Comparison of ENCODE assay signal across 23 mouse cellular contexts in the genomic region with DNA sequence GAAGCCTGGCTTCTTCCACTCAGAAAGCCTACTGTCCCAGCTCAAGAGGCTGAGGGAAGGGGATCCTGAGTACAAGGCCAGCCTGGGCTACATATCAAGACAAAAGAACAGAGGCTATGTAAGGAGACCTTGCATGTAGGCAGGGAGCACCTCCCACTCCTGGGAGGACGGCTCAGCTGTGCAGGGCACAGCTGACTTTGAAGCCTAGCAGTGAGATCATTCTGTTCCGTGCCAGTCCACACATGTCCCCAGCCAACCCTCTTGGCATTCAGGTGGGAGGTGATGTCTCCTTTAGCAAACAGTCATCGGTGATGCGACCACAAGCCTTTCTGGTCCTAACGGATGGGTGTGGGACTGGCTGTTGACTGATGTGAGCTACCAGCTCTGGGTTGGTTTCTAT.
"Had no signal": no experiment of that assay in that cellular context is flagged by ENCODE, and none has a peak within 500 bp of the region (broad histone marks: within the 10 kb centered on the region; RNA-seq: fewer than 3 reads in every experiment).

No protein-coding gene starts in this region.

- H3K27me3 ChIP-seq: heart, embryonic 12.5 days; hindbrain, embryonic 12.5 days; limb, embryonic 13.5 days; limb, embryonic 15.5 days had no signal

- H3K4me2 ChIP-seq: heart, embryonic 12.5 days; hindbrain, embryonic 12.5 days; hindbrain, embryonic 14.5 days; intestine, embryonic 15.5 days; limb, embryonic 13.5 days; limb, embryonic 15.5 days had no signal

- H3K9ac ChIP-seq: heart, embryonic 12.5 days; hindbrain, embryonic 12.5 days; hindbrain, embryonic 14.5 days; intestine, embryonic 15.5 days; limb, embryonic 13.5 days; limb, embryonic 15.5 days had no signal

- H3K9me3 ChIP-seq: heart, embryonic 12.5 days; hindbrain, embryonic 10.5 days; hindbrain, embryonic 12.5 days; intestine, embryonic 15.5 days; limb, embryonic 13.5 days; limb, embryonic 15.5 days had no signal

- H3K36me3 ChIP-seq: heart, embryonic 12.5 days; hindbrain, embryonic 10.5 days; hindbrain, embryonic 12.5 days; intestine, embryonic 15.5 days; limb, embryonic 13.5 days; limb, embryonic 15.5 days had no signal

- H3K4me1 ChIP-seq: hindbrain, embryonic 12.5 days had no signal

- ATAC-seq: hindbrain, embryonic 16.5 days; inflammation-experienced regulatory T-cells, adult 6 months; intestine, embryonic 15.5 days; intestine, postnatal 0 days had no signal

- H3K4me3 ChIP-seq: gastrocnemius, adult 2 months; heart, embryonic 12.5 days; hindbrain, embryonic 10.5 days; hindbrain, embryonic 12.5 days; intestine, embryonic 15.5 days; limb, embryonic 13.5 days; limb, embryonic 15.5 days had no signal

- DNase-seq: gastrocnemius, adult 2 months; gastrocnemius, postnatal 10 days; gastrocnemius, postnatal 25 days; heart, adult 18-20 months; heart, postnatal 10 days; heart, postnatal 4 days; kidney, adult 18-20 months; kidney, adult 8-10 months; kidney, postnatal 10 days; kidney, postnatal 25 days; layer of hippocampus, adult 9-11 months; layer of hippocampus, postnatal 36 days; left cerebral cortex, postnatal 4 days had no signal

- H3K27ac ChIP-seq: gastrocnemius, adult 2 months; hindbrain, embryonic 10.5 days; hindbrain, embryonic 12.5 days; hindbrain, embryonic 14.5 days; intestine, embryonic 15.5 days; limb, embryonic 13.5 days; limb, embryonic 15.5 days had no signal
